Mouse (Mus musculus) adrenal gland, postnatal 10 days (tissue): ENCODE data around the gene Rxra. TPM values are rescaled to one million over a fixed set of nuclear protein-coding genes. Genes with fewer than 3 reads are reported as not detected.

Experiments
- DNase-seq: peaks from one replicate; pipeline ENCODE4 v3.0.0; 2021; ENCODE audit warnings: mixed read lengths
- total RNA-seq, 2 experiments: library from RNA; stranded (reverse); gene quantifications; 2 replicates each; pipeline ENCODE4 v1.2.3; 2021

The Rxra gene
- total RNA-seq, 2 experiments from 2014 or later = 49.3 to 75.6 TPM

DNA sequence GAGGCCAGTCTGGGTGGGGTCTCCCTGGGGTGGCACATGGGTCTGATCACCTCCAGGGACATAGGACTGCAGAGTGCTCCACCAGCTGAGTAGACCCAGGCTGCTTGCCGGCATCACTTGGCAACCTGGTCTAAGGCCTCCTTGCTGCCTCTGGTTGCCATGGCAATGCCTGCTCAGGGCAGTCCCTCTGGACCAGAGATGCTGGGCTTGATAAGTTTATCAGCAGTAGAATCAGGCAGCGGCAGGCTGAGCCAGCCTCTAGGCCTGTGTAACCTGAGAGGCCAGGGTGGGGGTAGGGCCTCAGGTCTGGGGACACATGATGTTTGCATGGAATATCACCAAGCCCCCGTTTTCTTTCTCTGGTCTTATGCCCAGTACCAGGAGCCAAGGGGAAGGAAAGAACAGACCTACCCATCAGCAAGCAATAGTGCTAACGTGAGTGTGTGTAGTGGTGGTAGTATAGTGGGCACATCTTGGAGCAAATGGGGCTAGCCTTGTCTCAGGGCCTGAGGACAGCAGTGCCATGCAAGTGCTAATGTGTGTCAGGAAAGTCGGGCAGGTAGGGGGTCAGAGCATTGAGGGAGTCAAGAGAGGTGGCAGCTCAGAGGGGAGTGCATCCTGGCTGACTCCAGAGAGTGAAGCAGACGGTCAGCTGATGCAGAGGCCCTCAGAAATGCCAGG, 88.2 kb downstream of the Rxra start:
- no peak for DNase-seq

GRCm38 (mm10) chr2:27764937-27765319, 88.7 kb downstream of the Rxra start:
- DNase-seq = peak; percentile 94

GRCm38 (mm10) chr2:27767773-27768172, 91.5 kb downstream of the Rxra start:
- DNase-seq = peak; percentile 5

DNA sequence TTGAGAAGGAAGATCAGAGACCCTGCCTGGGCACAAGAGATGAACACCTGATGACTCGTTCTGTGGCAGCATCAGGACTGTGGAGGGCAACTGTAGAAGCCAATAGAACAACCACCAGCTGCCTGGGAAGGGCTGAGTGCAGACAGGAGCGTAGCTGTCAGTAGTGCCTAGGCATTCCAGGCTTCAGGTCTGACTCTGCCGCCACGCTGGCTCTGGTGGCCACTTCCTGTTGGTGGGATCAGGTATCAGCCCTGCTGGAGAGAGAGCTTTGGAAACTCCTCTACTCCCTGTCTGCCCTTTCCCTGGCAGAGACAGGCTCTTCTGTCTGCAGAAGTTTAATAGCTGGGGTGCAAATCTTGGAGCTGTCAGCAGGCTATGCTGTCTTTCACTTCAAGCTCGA, 93.5 kb downstream of the Rxra start:
- no peak for DNase-seq

DNA sequence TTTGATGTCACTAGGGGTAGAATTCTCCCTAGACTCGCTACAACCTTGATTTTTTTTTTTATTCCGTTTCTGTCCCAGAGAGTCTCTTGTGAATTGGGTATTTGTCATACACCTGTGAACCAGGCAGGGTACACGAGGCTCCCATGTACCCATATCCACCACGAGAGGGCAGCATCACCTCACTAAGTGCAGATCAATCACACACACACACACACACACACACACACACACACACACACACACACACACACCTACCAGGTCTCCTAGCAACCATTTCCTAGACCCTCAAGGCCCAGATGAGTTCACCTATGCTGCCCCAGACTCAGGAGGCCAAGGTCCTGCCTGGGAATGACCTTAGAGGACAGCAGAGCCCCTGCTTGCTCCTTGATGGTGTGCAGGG, 94.0 kb downstream of the Rxra start:
- peak; percentile 82 for DNase-seq

GRCm38 (mm10) chr2:27771936-27772335, 95.7 kb downstream of the Rxra start:
- DNase-seq = peak; percentile 92

DNA sequence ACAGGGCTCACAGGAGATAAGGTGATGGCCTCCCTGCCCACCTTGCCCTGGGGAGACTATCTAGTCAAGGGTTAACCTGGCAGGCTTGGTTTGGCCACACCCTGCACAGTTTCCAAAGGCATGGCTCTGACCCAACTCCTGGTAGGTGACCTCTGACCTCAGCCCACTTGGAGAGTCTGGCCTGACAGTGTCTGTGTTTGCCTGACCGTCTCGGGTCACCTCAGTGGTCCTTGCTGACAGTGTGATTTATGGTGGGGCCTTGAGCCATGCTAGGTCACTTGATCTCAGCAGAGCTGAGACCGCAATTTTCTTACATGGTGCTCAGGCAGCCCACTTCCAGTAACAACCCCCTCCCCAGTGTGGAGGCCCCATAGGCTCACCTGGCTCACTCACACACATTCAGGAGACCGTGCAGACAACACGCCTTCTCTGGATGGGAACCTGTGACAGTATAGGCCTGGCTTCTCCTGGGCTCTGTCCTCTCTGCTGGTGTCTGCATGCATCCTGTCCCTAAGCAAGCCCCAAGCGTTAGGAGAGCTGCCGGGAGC, 96.7 kb downstream of the Rxra start:
- no peak for DNase-seq

- DNase-seq = no peak
Measured at GRCm38 (mm10) chr2:27773980-27774730, 97.9 kb downstream of the Rxra start.

DNA sequence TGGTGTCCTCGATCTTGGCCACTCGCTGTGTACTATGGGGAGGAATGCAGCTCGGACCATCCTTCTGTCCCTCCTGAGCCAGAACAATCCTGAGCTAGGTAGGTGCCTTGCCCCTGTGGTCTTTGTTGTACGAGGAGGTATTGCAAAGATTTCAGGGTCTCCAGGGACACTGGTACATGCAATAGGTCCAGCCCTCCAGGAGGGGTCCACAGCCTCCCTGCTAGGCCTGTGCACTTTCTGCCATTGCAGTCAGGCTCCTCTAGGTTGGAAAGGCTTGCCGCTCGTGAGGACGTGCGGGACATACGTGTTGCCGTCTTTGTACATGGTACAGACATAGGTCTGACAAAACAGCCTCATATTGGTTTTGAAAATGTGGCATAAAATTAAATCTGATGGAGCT, 98.8 kb downstream of the Rxra start:
- DNase-seq = no peak

DNA sequence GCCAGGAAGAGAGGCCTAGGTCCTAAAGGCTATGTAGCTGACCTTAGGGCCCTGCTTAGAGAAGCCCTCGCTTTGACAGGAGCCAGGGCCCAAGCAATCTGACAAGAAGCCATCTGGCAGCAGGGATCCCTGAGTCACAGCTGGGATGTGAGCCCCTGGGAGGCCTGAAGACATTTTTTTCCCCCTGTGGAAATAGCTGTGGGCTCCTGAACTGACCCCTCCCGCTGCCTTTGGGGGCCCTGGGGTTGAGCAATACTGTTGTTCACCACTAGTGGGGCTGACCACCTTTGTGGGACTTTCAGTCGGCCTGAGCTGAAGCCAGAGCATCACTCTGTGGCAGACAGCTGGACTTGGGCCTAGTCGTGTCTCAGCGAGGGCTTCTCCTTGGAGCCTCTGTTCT, 99.4 kb downstream of the Rxra start:
- no peak for DNase-seq

DNA sequence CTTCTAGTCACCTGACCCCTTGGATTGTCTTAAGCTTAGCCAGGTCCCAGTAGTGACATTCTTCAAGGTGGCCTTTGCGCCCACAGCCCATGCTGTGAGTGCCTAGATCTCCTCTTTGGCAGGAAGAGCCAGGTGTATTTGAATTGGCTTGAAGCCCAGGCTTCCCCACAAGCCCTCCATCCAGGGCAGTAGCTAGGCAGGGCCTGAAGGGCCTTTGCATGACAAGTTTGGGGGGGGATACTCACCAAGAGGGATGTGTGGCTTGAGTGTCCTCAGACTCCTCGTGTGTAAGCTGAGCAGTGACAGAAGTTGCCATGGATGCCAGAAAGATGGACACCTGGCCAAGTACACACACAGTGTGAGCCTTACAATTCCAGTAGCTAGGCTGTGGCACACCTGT, 101.5 kb downstream of the Rxra start:
- no peak for DNase-seq

- no peak for DNase-seq
Measured at GRCm38 (mm10) chr2:27778289-27778688, 102.0 kb downstream of the Rxra start.

GRCm38 (mm10) chr2:27779291-27779866, 103.1 kb downstream of the Rxra start:
- DNase-seq = no peak

GRCm38 (mm10) chr2:27780162-27780561, 103.9 kb downstream of the Rxra start:
- DNase-seq = no peak

- DNase-seq = no peak
Measured at GRCm38 (mm10) chr2:27785363-27785762, 109.1 kb downstream of the Rxra start.

GRCm38 (mm10) chr2:27785973-27786417, 109.8 kb downstream of the Rxra start:
- DNase-seq = no peak

DNA sequence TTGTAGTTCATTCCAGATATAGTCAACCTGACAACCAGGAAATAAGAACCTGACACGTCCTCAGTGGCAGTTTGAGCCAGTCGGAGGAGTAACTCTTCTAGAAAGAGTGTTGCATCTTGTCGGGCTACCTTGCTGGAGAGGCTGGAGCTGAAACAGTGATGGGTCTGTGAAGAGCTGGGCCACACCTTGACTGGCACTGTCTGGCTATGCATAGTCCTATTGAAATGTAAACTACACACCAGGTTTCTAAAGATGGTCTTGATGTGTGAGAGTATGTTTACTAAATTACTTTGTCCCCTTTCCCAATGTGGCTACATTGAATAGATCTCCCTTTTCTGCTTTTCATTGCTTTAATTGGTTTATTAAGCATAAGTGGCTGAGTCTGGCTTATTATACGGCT, 115.3 kb downstream of the Rxra start:
- no peak for DNase-seq

DNA sequence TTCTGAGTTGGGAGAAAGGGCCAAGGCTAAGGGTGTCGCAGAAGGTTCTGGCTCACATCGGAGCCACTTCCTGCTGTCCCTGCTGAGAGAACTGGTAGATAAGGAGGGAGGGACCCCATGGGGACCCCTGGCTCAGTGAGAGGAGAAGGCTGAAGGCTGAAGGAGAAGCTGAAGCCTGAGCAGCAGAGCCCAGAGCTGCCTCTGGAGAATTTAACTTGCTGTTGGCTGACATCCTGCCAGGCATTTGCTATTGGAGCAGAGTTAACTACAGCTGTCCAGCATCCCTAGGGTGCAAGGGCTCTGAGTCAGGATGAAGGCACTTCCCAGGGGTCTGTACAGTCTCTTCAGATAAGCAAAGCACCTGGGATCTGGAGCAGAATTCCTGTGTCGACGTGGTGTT, 122.8 kb downstream of the Rxra start:
- DNase-seq = peak; percentile 55

- no peak for DNase-seq
Measured at GRCm38 (mm10) chr2:27801041-27801440, 124.8 kb downstream of the Rxra start.

GRCm38 (mm10) chr2:27802493-27802892, 126.3 kb downstream of the Rxra start:
- peak; percentile 67 for DNase-seq

DNA sequence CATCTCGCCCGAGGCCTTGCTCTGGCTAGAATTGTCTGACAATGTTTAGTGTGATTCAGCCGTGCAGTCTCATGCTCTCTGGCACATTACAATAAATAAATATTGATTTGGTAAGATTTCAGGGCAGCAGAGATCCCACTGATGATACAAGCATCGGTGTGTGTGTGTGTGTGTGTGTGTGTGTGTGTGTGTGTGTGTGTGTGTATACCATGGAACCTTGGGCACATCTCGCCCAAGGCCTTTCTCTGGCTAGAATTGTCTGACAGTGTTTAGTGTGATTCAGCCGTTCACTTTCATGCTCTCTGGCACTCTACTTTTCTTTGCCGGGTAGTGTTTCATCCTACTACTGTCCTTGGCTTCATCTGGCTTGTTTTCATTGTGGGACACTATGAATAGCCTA, 130.5 kb downstream of the Rxra start:
- peak; percentile 43 for DNase-seq

DNA sequence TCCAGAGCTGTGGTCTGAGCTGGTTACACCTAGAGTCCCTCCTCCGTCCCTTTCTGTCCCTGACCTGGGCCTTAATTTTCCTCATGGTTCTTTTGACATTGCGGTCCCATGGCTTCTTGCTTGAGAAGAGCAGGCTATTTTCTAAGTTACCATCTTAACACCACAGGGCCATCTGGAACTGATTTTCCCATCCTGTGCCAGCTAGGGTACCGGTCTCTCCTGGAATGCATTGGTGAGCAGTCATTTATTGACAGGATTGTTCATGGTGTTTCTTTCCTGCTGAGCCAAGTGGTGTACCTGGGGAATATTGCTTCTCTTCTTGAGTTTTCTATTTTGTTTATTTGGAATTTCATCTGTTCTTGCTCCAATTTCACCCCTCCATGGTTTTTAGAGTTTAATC, 131.4 kb downstream of the Rxra start:
- DNase-seq = no peak

GRCm38 (mm10) chr2:27809897-27810296, 133.7 kb downstream of the Rxra start:
- DNase-seq = no peak
